Mouse (Mus musculus) left cerebral cortex, adult 8-10 months (tissue): ENCODE results near the gene Tmem63b. TPM values are rescaled to one million over a fixed set of nuclear protein-coding genes. Genes with fewer than 3 reads are reported as not detected.
A peak's percentile ranks its signal among the peaks of the same experiment; 100 is the strongest.

ENCODE experiments used
- DNase-seq, 2 experiments: peaks; one replicate each; pipeline ENCODE4 v3.0.0; 2022; ENCODE audit warnings: low spot score in 2 of 2
- total RNA-seq, 4 experiments: library from RNA; stranded (reverse); gene quantifications; 2 replicates each; pipeline ENCODE4 v1.2.4; 2022

Gene Tmem63b
- 100 to 1,000 TPM; 157 to 171 (median 165) TPM for total RNA-seq

DNA sequence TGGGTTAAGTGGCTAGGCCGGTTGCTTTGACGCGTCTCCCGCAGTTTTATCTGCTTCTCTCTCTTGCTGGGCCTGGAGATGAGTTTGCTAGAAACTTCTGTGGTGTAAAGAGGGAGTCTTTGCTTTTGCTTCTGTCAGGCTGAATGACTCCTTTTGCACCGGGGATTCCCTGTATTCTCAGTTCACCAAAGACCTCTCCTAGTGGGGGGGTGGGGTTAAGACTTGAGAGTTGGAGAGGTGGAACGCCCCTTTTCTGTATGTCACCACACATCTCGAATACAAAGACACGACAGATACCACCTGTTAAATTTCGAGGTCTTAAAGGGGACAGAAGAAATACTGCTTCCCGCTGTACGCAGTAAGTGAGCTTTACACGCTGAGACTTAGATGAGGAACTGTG is at the start of gene Tmem63b:
Gene Tmem63b, minus strand, starts transcription at position 190 of the 400 bp plus-strand sequence.
- DNase-seq = no peak

DNA sequence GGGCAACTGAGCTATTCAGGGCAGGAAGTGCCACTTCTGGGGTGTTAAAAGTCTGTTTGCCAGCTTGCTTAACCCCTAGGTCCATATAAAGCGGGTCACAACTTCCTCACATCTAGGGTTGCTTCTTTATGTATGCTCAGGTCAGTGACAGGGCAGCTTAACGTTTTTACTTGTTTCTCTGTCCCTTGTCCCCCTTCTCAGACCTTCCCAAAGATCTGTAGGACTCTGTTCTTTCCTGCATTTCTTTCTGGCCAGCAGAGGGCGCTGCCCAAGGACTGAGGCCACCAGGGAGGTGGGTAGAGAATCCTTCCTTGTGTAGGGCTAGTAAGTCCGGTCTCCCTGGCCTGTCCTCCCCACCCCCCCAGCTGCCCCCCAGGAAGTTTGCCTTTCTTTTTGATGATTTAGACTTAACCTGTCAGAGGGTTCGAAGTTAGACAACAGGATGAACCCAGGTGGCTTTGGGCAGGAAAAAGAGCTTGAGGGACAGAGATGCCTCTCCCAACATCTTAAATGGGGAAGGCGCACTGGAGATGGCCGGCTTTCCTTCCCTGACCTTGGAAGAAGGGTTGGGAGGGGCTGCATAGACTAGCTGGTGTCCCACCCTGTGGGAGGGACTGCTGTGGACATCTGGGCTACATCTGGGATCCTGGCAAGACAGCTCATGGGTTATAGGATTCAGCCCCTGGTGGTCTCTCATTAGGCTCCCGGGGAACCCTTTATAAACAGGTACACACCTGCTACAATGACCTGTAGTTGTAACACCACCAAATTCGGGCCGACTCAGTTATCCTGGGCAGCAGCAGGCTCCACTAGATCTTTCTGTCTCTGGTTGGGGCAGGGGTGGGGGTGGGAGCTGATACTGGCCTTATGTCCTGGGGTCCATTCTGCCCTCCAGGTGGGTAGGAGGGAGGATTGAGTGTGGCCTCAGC is 48.9 kb upstream of the Tmem63b start:
- DNase-seq = peak in 1 of 2 experiments; percentile 84

DNA sequence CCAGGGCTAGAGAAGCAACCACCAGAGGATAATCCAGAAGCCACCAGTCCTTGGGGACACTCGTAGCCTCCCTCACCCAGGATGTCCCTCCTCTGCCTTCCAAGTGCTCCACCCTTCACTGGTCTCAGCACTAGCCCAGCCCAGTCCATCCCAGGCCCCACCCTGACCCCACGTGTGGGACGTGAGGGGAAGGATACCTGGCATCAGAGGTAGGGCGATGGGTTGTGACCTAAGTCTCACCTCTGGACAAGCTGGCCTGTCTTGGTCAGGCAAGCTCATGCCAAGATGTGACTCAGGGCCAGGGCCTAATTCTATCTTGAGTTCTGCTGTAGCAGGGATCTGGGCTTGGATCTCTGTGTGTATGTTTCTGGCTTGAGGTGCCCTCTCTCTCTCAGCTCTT is 48.2 kb upstream of the Tmem63b start:
- DNase-seq = no peak

DNA sequence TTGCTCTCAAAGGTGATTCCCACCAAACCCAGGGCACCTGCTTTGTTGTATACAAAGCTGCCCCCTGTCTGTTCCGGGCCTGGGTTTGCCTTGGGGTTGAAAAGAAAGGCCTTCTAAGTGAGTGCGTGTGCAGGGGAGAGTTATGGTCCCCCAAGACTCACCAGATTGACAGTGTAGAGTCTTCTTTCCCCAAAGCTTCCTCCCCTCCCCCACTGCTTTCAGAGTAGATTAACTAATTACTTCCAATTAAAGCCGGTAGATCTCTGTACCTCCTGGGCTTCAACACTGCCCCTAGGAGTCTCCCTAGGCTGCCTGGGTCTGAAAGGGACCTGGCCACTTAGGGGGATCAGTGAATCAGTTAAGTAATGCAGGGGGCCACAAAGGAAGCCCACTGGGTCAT is 47.6 kb upstream of the Tmem63b start:
- DNase-seq = no peak

DNA sequence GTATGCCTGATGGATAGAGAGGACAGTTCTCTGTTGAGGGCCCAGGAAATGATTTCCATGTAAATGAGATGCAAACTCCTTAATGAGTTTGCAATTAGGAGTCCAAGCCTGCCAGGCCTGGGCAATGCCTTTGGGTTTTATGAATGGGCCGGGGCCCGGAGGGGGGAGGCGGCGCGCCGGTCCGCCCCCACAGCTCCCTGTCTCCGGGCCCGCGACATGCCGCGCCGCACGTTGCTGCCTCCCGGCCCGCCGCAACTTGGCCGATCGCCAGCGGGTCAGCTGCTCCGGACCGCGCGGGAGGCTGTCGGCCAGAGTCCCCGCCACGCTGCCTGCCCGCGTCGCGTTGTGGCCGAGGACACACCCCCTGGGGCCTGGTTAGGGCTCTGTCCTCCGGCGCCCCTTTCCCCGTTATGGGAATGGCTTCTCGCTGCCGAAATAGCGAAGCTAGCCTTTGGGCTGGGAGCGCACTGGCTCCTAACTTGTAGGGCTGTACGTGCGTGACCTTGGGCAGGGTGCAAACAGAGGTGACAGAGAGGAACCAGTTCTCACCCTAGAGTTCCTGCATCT is 47.1 kb upstream of the Tmem63b start, which contains the start of gene 1600014C23Rik:
Gene 1600014C23Rik, minus strand, starts transcription at position 110 of the 567 bp plus-strand sequence.
- peak; percentile 56 to 70 for DNase-seq

DNA sequence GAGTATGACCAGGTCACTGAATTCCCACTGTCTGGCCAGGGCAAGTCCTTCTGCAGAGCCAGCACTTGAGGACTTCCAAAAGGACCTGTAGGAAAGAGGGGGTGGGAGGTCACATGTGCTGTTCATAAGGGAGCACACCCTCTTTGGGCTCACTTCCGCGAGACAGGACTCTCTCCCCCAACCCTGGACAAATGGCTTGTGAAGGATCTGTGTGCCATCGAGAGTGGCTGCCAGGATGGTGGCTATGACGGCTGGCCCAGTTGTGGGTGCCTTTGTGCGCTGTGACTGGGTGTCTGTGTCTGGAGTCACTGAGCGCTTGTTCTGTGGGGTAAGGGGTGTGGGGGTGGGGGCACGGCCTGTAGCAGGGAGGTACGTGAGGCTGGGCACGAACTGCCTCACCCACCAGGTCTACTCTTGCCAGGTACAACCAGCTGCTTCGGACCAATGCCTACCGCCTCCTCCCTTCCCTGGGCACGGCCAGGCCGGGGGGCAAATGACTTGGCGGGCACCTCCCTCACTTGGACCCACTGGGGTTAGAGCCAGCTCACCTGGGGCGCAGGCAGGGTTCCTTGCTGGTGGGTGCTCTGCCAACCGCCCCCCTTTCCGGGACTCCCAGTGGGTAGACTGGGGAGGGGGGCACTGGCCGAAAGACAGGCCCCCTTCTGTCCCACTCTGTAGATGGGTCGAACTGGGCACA is 46.5 kb upstream of the Tmem63b start:
- no peak for DNase-seq

DNA sequence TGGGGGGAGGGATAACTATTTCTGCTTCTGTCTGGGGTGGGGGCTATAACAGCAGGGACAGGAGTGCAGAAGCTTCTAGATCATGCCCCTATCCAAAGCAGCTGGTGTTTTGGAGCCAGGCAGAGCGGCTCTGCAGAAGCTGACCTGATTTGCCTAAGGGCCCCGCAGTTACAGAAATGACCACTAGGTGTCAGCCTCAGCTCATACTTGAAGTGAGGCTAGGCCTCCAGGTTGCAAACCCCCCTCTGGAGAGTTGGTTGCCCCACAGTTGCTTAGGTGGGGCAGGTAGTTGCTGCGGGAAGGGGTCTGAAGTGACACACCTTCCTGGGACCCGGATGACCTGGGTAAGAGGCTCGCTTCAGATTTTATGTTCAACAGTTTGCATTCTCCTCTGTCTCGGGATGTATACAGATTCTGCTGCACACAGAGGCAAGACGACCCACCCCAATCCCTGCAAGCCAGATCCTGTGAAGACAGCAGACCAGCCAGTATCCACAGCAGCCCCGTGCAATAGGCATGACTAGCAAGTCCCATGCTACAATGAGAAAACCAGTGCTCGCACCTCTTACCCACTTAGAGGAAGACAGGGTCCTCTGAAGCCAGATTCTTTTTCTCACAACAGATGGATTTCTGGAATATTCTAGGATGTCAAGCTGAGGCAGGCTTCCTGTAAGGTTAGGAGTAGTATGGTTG is 44.6 kb upstream of the Tmem63b start:
- peak; percentile 70 to 91 for DNase-seq

DNA sequence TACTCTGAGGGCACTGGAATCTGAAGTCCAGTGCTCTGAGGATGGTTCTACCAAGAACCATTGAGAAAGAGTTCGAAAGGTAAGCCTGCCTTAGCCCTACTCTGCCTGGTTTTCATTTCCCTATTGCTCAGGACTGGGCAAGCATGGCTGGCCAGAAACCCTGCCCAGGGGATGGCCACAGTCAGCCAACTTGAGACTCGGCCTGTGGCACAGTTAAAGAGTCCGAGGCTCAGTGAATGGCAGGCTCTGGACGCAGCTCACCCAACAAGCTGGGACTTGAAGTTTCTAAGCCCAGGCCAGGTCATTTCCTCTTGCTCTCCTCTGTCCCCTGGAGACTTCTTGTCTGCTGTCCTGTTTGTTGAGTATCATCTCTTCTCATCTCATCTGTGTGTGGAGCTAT is 44.0 kb upstream of the Tmem63b start:
- DNase-seq = no peak

DNA sequence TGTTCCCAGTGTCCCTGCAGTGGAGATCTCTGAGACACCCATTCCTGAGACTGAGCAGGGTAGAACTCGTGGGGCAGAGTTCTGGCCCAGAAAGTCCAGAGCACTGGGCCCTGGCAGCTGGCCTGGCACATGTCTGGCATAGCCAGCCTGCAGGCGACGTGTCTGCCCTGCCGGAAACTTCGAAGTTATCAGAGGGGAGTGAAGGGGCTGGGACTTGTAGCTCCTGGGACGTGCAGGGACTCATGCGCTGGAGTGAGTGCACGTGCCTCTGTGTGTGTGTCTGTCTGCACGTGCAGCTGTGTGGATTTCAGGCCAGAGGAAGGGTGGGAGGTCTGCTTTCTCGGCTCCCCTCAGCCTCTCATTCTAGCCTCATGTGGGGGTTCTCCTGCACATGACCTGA is 42.7 kb upstream of the Tmem63b start:
- DNase-seq = no peak

DNA sequence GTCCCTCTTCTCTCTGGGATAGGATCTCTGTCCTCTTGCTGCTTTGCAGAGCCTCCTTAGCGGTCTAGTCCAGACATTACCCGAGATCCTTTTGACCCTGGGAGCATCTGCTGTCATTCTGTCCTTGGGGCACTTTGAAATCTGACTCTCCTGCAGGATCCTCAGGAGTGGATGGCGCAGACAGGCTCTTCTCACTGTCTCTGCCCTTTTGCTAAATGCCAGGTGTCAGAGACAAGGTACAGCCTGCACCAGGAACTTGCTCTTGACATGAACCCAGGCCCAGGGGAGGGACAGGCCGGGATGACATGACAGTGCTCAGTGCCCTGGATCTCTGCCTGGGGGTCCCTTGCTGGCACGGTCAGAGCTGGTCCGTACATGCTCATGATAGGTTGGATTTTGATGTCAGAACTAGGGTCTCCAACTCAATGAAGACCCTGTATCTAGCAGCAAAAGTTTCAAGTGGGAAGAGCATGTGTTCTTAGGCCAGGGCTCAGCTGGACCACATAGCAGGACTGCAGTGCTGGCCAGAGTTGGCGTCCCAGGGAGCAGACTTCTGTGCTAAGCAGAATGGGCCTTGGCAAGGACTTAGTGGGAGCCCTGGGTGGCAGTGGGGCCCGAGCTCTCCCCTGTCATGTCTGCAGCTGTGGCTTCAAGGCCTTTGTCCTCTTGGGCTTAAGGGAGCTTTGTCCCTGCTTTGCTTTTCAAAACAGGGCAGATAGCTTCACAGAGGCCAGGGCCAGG is 41.4 kb upstream of the Tmem63b start:
- DNase-seq = no peak

DNA sequence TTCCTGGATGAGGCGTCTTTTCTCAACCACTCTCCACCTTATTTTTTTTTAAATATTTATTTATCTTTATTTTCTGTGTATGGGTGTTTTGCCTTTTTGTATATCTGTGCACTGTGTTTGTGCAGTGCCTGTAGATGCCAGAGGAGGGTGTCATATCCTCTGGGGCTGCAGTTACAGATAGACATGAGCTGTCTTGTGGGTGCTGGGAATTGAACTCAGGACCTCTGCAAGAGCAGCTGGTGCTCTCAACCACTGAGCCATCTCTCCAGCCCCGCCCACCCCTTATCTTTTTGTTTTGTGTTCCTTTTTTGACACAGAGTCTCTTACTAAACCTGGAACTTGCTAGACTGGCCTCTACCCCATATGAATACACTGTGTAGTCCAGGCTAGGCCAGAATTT is 40.8 kb upstream of the Tmem63b start:
- no peak for DNase-seq

DNA sequence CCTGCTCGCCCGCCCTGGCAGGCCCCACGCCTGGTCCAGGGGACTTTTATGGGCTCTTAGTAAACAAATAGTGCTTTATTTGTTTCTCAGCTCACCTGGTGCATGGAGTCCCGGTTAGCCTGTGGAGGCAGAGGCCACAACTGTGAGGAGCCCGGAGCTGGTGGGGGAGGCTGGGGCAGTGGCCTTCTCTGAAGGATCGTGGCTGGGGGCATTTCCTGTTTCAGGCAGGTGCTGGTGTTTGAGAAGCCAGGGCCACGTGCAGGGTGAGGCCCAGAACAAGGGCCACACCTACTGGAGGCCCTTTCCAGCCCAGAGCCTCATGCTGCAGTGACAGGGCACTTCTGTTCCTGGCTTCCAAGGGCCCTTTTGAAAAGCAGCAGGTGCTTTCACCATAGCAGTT is 39.5 kb upstream of the Tmem63b start:
- no peak for DNase-seq

DNA sequence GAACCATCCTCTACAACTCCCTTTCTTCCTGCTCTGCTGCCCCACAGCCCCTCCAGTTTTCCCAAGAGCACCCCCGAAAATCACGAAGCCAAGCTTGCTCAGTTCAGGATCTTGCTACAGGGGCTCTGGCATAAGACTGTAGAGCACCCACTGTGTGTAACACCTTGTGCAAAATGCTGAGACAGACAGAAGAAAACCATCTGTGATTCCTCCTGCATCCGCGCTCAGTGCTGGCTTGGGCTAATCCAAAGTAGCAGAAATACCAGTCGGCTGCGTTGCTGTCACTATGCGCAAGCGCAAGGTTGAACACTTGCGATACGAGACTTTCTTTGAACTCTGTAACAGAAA is 37.8 kb upstream of the Tmem63b start:
- no peak for DNase-seq

DNA sequence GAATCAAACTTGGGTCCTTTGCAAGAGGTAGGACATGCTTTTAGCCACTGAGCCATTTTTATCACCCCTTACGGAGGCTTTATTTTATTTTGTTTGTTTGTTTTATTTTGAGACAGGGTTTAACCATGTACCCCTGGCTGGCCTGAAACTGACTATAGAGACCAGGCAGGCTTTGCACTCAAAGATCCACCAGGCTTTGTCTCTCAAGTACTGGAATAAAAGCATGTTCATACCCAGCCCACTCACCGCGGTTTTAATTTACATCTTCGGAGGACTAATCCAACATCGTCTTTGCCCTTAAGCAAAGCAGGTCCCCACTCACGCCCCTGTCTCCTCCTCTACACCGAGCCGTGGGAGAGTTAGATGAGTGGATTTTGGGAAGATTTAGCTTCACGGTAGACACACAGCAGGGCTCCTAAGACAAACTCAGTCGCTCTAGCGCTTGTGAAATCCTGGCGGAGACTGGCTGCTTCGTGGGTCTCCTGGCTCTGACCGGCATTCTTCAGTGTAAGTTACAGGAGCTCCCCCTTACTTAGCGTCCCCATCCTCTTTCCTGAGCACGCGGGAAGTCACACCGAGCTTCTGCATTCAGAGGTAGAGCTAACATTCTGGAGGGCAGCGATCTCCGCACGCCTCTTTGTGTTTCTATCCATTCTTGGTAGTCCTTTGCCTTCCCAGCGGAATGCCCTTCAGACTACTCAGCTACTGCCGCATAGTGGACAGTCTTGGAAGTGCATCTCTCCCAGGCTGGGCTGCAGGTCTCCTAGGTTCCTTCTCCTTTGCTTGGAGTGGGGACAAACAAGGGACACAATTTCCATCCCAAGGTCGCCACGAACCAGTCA is 37.2 kb upstream of the Tmem63b start:
- peak in 1 of 2 experiments; percentile 75 for DNase-seq

DNA sequence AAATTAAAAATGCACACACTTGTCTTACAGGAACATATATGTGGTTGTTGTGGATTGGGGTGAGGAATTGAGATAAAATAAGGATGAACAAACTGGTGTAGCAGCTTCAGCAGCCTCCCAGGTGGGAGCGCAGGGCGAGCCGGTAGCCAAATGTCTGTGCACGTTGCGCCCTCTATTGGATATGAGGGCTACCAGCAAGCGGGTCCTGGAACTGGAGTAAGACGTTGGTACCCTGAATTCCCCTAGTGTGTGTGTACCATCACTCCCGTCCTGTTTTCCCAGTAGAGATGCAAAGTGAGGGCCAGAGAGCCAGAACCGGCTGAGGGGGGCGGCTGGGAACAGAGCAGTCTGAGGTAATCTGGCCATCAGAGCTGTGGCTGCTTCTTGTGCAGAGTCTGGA is 31.6 kb upstream of the Tmem63b start:
- DNase-seq = no peak

DNA sequence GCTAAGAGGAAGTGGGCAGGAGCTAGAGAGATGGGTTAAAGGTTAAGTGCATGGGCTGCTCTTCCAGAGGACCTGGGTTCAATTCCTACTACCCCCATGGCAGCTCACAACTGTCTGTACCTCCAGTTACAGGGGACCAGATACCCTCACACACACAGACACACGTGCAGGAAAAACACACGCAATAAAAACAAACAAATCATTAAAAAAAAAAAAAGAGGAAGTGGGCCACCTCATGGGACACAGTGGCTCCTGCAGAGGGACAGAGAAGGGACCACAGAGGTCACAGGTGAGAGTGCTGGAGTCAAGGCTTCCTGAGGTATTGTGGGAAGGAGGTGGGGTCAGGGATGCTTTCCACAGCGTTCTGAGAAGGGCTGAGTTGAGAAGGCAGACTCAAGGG is 24.8 kb upstream of the Tmem63b start:
- no peak for DNase-seq

DNA sequence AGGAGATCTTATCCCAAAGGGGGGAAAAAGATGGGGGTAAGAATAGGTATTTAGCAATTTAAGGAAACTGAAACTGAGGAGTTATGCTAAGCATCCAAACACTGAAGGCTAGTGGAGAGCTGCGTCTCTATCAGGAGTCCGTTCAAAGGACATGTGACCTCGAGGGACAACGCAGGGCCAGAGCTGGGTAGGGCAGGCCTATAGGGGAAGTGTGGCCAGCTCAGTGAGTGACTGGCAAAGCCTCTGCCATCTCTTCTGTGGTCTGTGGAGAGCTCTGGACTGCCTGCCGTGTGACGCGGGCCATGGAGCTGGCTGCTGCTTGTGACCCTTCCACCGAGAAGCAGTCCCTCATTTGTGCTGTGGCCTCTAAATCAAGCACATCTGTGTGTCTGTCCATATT is 23.7 kb upstream of the Tmem63b start:
- no peak for DNase-seq

DNA sequence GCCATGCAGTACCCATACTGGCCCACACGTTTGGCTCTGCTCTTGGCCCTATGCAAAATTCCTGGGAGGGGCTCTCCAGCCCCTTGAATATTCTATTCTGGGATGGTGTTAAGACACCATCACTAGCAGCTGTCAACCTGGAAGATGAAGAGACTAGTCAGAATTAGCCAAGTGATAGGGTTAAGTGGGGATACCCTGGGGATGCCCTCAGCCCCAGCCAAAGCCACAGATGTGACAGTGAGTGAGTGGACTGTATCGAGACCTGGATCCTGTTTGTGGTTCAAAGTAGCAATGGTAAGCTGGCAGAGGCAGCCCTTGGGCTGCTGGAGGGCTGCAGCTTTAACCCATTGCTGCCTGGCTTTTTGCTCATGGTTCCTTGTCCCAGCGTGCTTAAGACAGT is 23.1 kb upstream of the Tmem63b start:
- DNase-seq = no peak

DNA sequence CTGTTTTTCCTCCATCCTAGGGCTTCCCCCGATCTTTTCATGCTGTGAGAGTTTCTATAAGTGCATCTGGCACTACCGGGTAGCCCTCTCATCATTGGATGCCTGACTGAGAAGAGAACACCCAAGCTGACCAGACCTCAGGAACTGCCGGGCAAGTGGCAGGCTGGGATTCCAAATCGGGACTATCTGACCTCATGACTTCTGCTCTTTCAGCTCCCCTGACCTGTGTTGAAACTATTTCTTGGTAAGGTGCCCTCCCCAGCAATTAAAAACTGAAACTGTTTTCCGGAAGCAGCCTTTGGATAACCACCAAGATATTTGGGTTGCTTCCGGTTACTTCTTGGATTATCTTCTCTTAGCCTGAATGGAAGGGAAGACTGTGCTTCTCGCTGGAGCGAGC is 21.5 kb upstream of the Tmem63b start:
- no peak for DNase-seq

DNA sequence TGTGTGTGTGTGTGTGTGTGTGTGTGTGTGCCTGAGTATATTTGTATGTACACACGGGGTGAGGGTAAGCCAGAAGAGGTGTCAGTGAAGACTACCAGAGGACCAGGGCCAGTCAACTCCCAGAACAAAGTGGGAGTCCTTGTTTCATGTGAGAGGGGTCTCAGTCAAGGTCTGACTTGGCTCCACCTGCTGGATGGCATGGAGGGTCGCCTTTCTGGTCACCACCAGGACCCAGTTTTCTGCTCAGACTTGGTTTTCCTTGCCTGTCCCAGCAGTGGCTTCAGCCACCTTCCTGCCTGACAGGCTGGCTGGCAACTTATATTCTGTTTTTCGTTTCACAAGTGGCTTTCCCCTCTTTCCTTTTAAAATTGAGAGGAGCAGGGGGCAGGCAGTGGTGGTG is 20.7 kb upstream of the Tmem63b start:
- DNase-seq = no peak
